ENCODE assay signal across 8 mouse cellular contexts in genomic region chrX:141724937-141725918, GRCm38 (mm10). TPM values are rescaled to one million over a fixed set of nuclear protein-coding genes. Genes with fewer than 3 reads are reported as not detected.
DNase-seq lines count a peak whose midpoint lies in the region; ATAC-seq and TF ChIP-seq lines count a peak whose summit lies in the region.

Irs4 (minus strand) TSS chrX:141725263.

- H3K36me3 ChIP-seq in megakaryocyte, embryonic 14.5 days (replicated peaks; ENCODE audit: low read length), result no peaks in the 10 kb centered on the region
- H3K36me3 ChIP-seq in stomach, embryonic 15.5 days, result no peaks in the 10 kb centered on the region
- H3K36me3 ChIP-seq in thymus, adult 2 months (ENCODE audit: control insufficient read depth, insufficient read depth, low read length), result no peaks in the 10 kb centered on the region

- 23% methylated on average over 47 of the region's 51 CpGs for WGBS in stomach, embryonic 15.5 days
- WGBS in thymus, adult 2 months, result 6% methylated on average over 41 of the region's 51 CpGs

- DNase-seq in heart, postnatal 4 days, result peak; percentile 4
- DNase-seq in liver, result peak; percentile 8
- DNase-seq in layer of hippocampus, adult 8-10 months (ENCODE audit: low spot score in 2 of 2), result no peak
- DNase-seq in thymus, adult 2 months, result no peak
- no peak for DNase-seq in layer of hippocampus, postnatal 10 days (ENCODE audit: low spot score in 2 of 2)

- no peak for TF ChIP-seq CTCF in thymus, adult 2 months (IDR thresholded peaks at IDR 0.05; ENCODE audit: borderline replicate concordance, control insufficient read depth, extremely low read depth, insufficient read depth, low read length, poor library complexity)

- H3K9me3 ChIP-seq in megakaryocyte, embryonic 14.5 days, result peaks cover 23% of the 10 kb centered on the region
- no peaks in the 10 kb centered on the region for H3K9me3 ChIP-seq in stomach, embryonic 15.5 days

- H3K27ac ChIP-seq in stomach, embryonic 15.5 days, result no peak within 1 kb of the TSS
- H3K27ac ChIP-seq in thymus, adult 2 months (ENCODE audit: control insufficient read depth, insufficient read depth, low read length), result no peak within 1 kb of the TSS

- H3K9ac ChIP-seq in stomach, embryonic 15.5 days, result no peak within 1 kb of the TSS

- no peak for TF ChIP-seq POLR2A in thymus, adult 2 months (IDR thresholded peaks at IDR 0.05; ENCODE audit: control insufficient read depth, extremely low read depth, insufficient read depth, low read length, poor library complexity)

- no peak for ATAC-seq in megakaryocyte, adult 5-6 weeks (ENCODE audit: poor library complexity, severe bottlenecking)
- peak; percentile 47; the same call in 1 of the 2 replicates for ATAC-seq in stomach, embryonic 15.5 days (ENCODE audit: insufficient read depth, low FRiP score, low read depth)

- peak within 1 kb of the TSS; percentile 64 for H3K4me2 ChIP-seq in stomach, embryonic 15.5 days

- H3K27me3 ChIP-seq in megakaryocyte, embryonic 14.5 days (replicated peaks), result peaks cover 65% of the 10 kb centered on the region
- H3K27me3 ChIP-seq in stomach, embryonic 15.5 days (replicated peaks), result peaks cover 59% of the 10 kb centered on the region
- no peaks in the 10 kb centered on the region; the same call in 1 of the 2 replicates for H3K27me3 ChIP-seq in thymus, adult 2 months (ENCODE audit: control insufficient read depth, insufficient read depth, low read length)

- peaks cover 16% of the 10 kb centered on the region; the same call in 1 of the 2 replicates for H3K4me1 ChIP-seq in megakaryocyte, embryonic 14.5 days
- H3K4me1 ChIP-seq in stomach, embryonic 15.5 days, result 0 out of 2 replicates have a peak, but pooled peaks cover 9% of the 10 kb centered on the region
- no peaks in the 10 kb centered on the region for H3K4me1 ChIP-seq in thymus, adult 2 months (replicated peaks; ENCODE audit: control insufficient read depth, insufficient read depth, low read length)

- peak within 1 kb of the TSS; percentile 83 for H3K4me3 ChIP-seq in megakaryocyte, embryonic 14.5 days (replicated peaks)
- peak within 1 kb of the TSS; percentile 38 for H3K4me3 ChIP-seq in stomach, embryonic 15.5 days (replicated peaks)
- H3K4me3 ChIP-seq in thymus, adult 2 months (ENCODE audit: control insufficient read depth, insufficient read depth, low read length), result no peak within 1 kb of the TSS

RNA-seq across cellular contexts. Expression of gene Irs4, which starts in this region (rescaled TPM):
- not detected in 2 replicates for polyA plus RNA-seq in megakaryocyte, embryonic 14.5 days (2012; ENCODE audit: insufficient read depth, low replicate concordance)
- not detected in 2 replicates for total RNA-seq in megakaryocyte, adult 5-6 weeks (2015)
- total RNA-seq in megakaryocyte, adult 5-6 weeks (2017), result not detected in 2 replicates
- total RNA-seq in heart, postnatal 4 days (2021), result under 1 TPM; 0.07 to 0.32 TPM
- 0.26 and 0.28 TPM in 2 replicates for polyA plus RNA-seq in stomach, embryonic 15.5 days (2015; fragmentation: Nextera tagmentation; extraction: Ambion mirVana)
- under 1 TPM; 0.11 to 0.27 (median 0.24) TPM for total RNA-seq in layer of hippocampus, adult 8-10 months (2022)
- not detected in 2 replicates for polyA plus RNA-seq in thymus, adult 2 months (2012; rRNA removed)
- under 1 TPM; 0.62 to 0.89 TPM for total RNA-seq in layer of hippocampus, postnatal 10 days (2021)

Comparison
In these comparisons a context has a peak if more than half of its experiments do, and no peak if none do; other contexts are left out.
1. Peak in DNase-seq in heart, postnatal 4 days; RNA of the gene not detected or under 1 TPM.
2. Peak in ATAC-seq, H3K4me3 ChIP-seq and H3K4me2 ChIP-seq in stomach, embryonic 15.5 days; RNA of the gene not detected or under 1 TPM.